Mouse (Mus musculus) stomach, postnatal 0 days (tissue): ENCODE measurements at regions not wholly inside any gene's neighbourhood (a gene's known extent, or its start where the extent isn't known, plus 50 kb on each side); places are given as distances from the start of the nearest gene placed in this dataset.

Source experiments
- CTCF ChIP-seq: IDR thresholded peaks from 2 replicates; pipeline ENCODE4 v1.5.1; 2016; ENCODE audit warnings: antibody characterized with exemption, low read depth, mild to moderate bottlenecking, moderate library complexity
- EP300 ChIP-seq: optimal IDR thresholded peaks from 2 replicates; pipeline ENCODE3; 2016; ENCODE audit warnings: antibody characterized with exemption

GRCm38 (mm10) chr4:80631441-80631840, 202.5 kb upstream of the Tyrp1 start:
- TF ChIP-seq CTCF (no peak), EP300 (no peak)
